Mouse (Mus musculus) ES-Bruce4 (cell line): ENCODE data around the gene Polr2e. TPM values are rescaled to one million over a fixed set of nuclear protein-coding genes. Genes with fewer than 3 reads are reported as not detected.
A peak's percentile ranks its signal among the peaks of the same experiment; 100 is the strongest.

ENCODE experiments used
- H3K27ac ChIP-seq: 2 replicates; pipeline ENCODE4 v1.5.1; 2012; ENCODE audit warnings: low read length, inconsistent platforms; ENCODE audit not compliant: insufficient read depth
- H3K27me3 ChIP-seq: 2 replicates; pipeline ENCODE4 v1.6.1; 2012; ENCODE audit warnings: mild to moderate bottlenecking, low read length, inconsistent platforms; ENCODE audit not compliant: control insufficient read depth, poor library complexity, insufficient read depth, severe bottlenecking
- H3K36me3 ChIP-seq: 2 replicates; pipeline ENCODE4 v1.6.1; 2012; ENCODE audit warnings: inconsistent platforms, mild to moderate bottlenecking, low read length, moderate library complexity; ENCODE audit not compliant: control insufficient read depth, poor library complexity, insufficient read depth, severe bottlenecking
- H3K4me1 ChIP-seq: one replicate; pipeline ENCODE4 v1.8.1; 2011; ENCODE audit warnings: low read length; ENCODE audit not compliant: control insufficient read depth, insufficient read depth
- H3K4me3 ChIP-seq: 2 replicates; pipeline ENCODE4 v1.5.1; 2011; ENCODE audit warnings: low read depth, mild to moderate bottlenecking, low read length
- H3K9ac ChIP-seq: 2 replicates; pipeline ENCODE4 v1.6.1; 2012; ENCODE audit warnings: low read depth, mild to moderate bottlenecking, inconsistent platforms; ENCODE audit not compliant: poor library complexity, severe bottlenecking
- H3K9me3 ChIP-seq: replicated peaks from 2 replicates; pipeline ENCODE4 v1.6.1; 2012; ENCODE audit warnings: mild to moderate bottlenecking, low read length, inconsistent platforms; ENCODE audit not compliant: control insufficient read depth, poor library complexity, insufficient read depth, severe bottlenecking
- CTCF ChIP-seq: IDR thresholded peaks from one replicate; pipeline ENCODE4 v1.8.1; 2011; ENCODE audit warnings: low read depth, low read length
- EP300 ChIP-seq: IDR thresholded peaks from 2 replicates; pipeline ENCODE4 v1.6.1; 2011; ENCODE audit warnings: low read depth, low read length; ENCODE audit not compliant: insufficient read depth
- POLR2A ChIP-seq: IDR thresholded peaks from one replicate; pipeline ENCODE4 v1.8.1; 2011; ENCODE audit warnings: low read length; ENCODE audit not compliant: insufficient read depth
- polyA plus RNA-seq: library from polyadenylated mRNA; stranded (reverse); fragments of >200 nt; gene quantifications from 2 replicates; pipeline ENCODE4 v1.2.4, GENCODE M21; 2011; ENCODE audit warnings: low read depth; ENCODE audit not compliant: missing spikeins, insufficient read depth, insufficient read length

Polr2e gene
- polyA plus RNA-seq, 1 experiment, result 176 TPM

- Histone ChIP-seq H3K27me3 (no peaks in the 10 kb centered on the region), H3K36me3 (no peaks in the 10 kb centered on the region), H3K27ac (no peak overlapping the region), H3K4me1 (peaks cover 11% of the 10 kb centered on the region), H3K9ac (no peak overlapping the region), H3K9me3 (no peaks in the 10 kb centered on the region), H3K4me3 (no peak overlapping the region)
- TF ChIP-seq POLR2A, result no peak
- TF ChIP-seq EP300, result no peak
- TF ChIP-seq CTCF, result no peak
Observed at GRCm38 (mm10) chr10:80022806-80023205, 16.8 kb downstream of the Polr2e start.

GRCm38 (mm10) chr10:80022164-80022563 lies 17.4 kb downstream of the Polr2e start:
- no peak for TF ChIP-seq EP300
- H3K36me3 ChIP-seq, result no peaks in the 10 kb centered on the region
- H3K4me1 ChIP-seq, result peaks cover 11% of the 10 kb centered on the region
- no peaks in the 10 kb centered on the region for H3K9me3 ChIP-seq
- H3K27ac ChIP-seq, result no peak overlapping the region
- H3K4me3 ChIP-seq, result no peak overlapping the region
- no peaks in the 10 kb centered on the region for H3K27me3 ChIP-seq
- H3K9ac ChIP-seq, result no peak overlapping the region

- Histone ChIP-seq H3K9me3 (no peaks in the 10 kb centered on the region), H3K9ac (no peak overlapping the region), H3K27me3 (no peaks in the 10 kb centered on the region), H3K27ac (no peak overlapping the region), H3K36me3 (no peaks in the 10 kb centered on the region), H3K4me1 (peaks cover 11% of the 10 kb centered on the region), H3K4me3 (no peak overlapping the region)
- no peak for TF ChIP-seq CTCF
- TF ChIP-seq POLR2A, result no peak
- TF ChIP-seq EP300, result no peak
Observed at GRCm38 (mm10) chr10:80021320-80021641, 18.3 kb downstream of the Polr2e start.

GRCm38 (mm10) chr10:80020603-80021319 lies 18.8 kb downstream of the Polr2e start:
- TF ChIP-seq CTCF (no peak), EP300 (no peak)
- Histone ChIP-seq H3K9ac (no peak overlapping the region), H3K4me1 (peaks cover 10% of the 10 kb centered on the region), H3K4me3 (no peak overlapping the region), H3K36me3 (no peaks in the 10 kb centered on the region), H3K27ac (no peak overlapping the region), H3K27me3 (no peaks in the 10 kb centered on the region), H3K9me3 (no peaks in the 10 kb centered on the region)

DNA sequence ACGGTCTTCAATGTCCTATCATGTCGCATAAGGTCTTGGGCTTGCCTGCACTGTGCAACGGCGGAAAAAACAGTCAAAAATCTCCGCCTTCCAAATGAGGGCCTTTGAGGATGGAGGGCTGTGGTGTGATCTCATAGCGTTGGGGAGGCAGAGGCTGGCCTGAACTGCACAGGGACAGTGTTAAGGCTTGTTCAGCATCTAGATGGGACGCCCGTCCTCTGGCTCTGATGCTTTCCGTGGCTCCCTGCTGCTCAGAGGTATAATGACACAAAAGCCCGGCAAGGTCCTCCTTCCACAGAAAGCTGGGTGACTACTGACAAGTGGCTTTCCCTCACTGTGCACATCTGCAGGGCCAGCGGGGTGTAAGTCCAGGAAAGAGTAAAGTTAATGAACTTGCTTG lies 19.4 kb downstream of the Polr2e start:
- Histone ChIP-seq H3K4me3 (peak overlapping the region; percentile 54), H3K27me3 (no peaks in the 10 kb centered on the region), H3K27ac (no peak overlapping the region), H3K36me3 (no peaks in the 10 kb centered on the region), H3K9ac (no peak overlapping the region), H3K4me1 (peaks cover 4% of the 10 kb centered on the region), H3K9me3 (no peaks in the 10 kb centered on the region)
- TF ChIP-seq POLR2A (no peak), CTCF (no peak), EP300 (no peak)

GRCm38 (mm10) chr10:80019471-80020131 lies 20.0 kb downstream of the Polr2e start:
- Histone ChIP-seq H3K9ac (no peak overlapping the region), H3K4me1 (peaks cover 4% of the 10 kb centered on the region), H3K36me3 (no peaks in the 10 kb centered on the region), H3K9me3 (no peaks in the 10 kb centered on the region), H3K4me3 (peak overlapping the region; percentile 54), H3K27me3 (no peaks in the 10 kb centered on the region), H3K27ac (no peak overlapping the region)
- TF ChIP-seq CTCF, result no peak
- TF ChIP-seq POLR2A, result no peak
- no peak for TF ChIP-seq EP300
